Mouse (Mus musculus) cerebellum, adult 2 months (tissue): Measurements from ENCODE around the gene Kpnb1. TPM values are rescaled to one million over a fixed set of nuclear protein-coding genes. Genes with fewer than 3 reads are reported as not detected.

Experiments used
- DNase-seq, 2 experiments: peaks; one replicate each; pipeline ENCODE4 v3.0.0; 2021
- H3K27ac ChIP-seq: fragments of 200-500 bp; 2 replicates; pipeline ENCODE4 v1.5.1; 2012; ENCODE audit warnings: low read length, control low read depth, inconsistent platforms; ENCODE audit not compliant: insufficient read depth
- H3K27me3 ChIP-seq: fragments of 200-500 bp; 2 replicates; pipeline ENCODE4 v1.6.1; 2012; ENCODE audit warnings: inconsistent platforms, mild to moderate bottlenecking, low read length, moderate library complexity; ENCODE audit not compliant: control insufficient read depth, insufficient read depth
- H3K4me1 ChIP-seq: fragments of 200-500 bp; 2 replicates; pipeline ENCODE4 v1.6.1; 2011; ENCODE audit warnings: low read length; ENCODE audit not compliant: control insufficient read depth, insufficient read depth
- H3K4me3 ChIP-seq: fragments of 200-500 bp; replicated peaks from 2 replicates; pipeline ENCODE3; 2011; ENCODE audit warnings: mild to moderate bottlenecking, low read depth, low read length, control low read depth; ENCODE audit not compliant: insufficient read depth
- CTCF ChIP-seq: fragments of 200-500 bp; IDR thresholded peaks from 2 replicates; pipeline ENCODE4 v1.5.1; 2011; ENCODE audit warnings: low read depth, mild to moderate bottlenecking, control low read depth, low read length, moderate library complexity, borderline replicate concordance; ENCODE audit not compliant: insufficient read depth
- POLR2A ChIP-seq: fragments of 200-500 bp; IDR thresholded peaks from 2 replicates; pipeline ENCODE4 v1.6.1; 2011; ENCODE audit warnings: low read length, control low read depth, borderline replicate concordance; ENCODE audit not compliant: insufficient read depth
- WGBS: fragments of 180-500 bp; shearing (Covaris S2); methylation state at CpG from one replicate; pipeline ENCODE4 v1.1.7; 2018; 5-methylcytosine and 5-hydroxymethylcytosine counted together
- polyA plus RNA-seq: library from polyadenylated mRNA; depleted of rRNA; stranded (reverse); fragments of >200 nt; gene quantifications from 2 replicates; pipeline ENCODE4 v1.2.3, GENCODE M21; 2012

The Kpnb1 gene
- polyA plus RNA-seq, 1 experiment, result 82.0 TPM

DNA sequence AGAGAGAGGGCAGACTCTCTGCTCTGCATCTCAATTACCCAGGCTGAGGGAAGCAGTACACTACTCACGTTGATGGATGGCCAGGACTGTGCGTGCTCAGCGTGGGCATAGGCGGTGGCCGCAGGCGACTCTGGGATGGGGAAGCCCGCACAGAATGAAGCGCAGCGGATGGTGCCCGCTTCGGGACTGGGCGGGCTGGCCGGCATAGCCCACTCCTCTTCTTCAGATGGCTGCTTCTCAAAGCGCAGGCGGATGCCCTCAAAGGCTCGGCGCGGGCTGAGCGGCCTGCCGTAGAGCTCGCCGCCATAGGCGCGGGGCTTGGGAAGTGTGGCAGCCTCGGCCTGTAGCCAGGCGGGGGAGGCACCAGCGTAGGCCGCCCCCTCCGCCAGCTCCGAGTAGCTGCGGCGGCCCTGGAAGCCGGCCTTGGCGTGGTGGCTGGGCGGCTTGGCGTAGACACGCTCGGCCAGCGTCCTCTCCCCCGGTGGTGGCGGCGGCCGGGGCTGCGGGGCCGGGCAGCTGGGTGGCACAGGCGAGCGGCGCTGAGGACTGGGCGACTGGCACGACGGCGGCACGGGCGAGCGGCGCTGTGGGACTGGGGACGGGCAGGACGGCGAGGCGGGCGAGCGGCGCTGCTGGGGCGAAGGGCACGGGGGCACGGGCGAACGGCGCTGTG, 49.0 kb downstream of the Kpnb1 start:
- 0 out of 2 replicates have a peak, but pooled peaks cover 3% of the 10 kb centered on the region for H3K4me1 ChIP-seq
- WGBS, result 19% methylated on average over 69 of the region's 69 CpGs
- H3K27me3 ChIP-seq, result no peaks in the 10 kb centered on the region
- peak overlapping the region; percentile 25; the same call in 1 of the 2 replicates for H3K27ac ChIP-seq
- peak overlapping the region; percentile 42 for H3K4me3 ChIP-seq
- DNase-seq, result peak; percentile 63 to 71
- TF ChIP-seq POLR2A (no peak), CTCF (no peak)

DNA sequence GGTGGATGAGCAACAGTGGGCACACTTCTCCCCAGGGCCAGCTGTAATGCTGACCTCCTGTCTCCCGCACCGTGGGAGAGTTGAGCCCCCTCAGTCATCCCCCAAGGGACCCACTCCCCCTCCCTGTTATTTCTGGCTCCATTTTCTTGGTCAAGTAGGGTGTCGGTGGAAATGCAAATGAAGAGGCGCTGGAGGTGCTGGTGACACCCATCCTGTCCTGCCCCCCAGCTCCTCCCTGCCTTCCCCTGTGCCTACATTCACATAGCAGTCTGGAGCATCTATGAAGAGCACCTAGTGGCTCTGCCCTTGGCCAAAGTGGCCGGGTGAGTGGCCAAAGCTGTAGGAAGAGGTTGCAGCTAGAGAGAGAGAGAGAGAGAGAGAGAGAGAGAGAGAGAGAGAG, 54.4 kb downstream of the Kpnb1 start:
- Histone ChIP-seq H3K27me3 (no peaks in the 10 kb centered on the region), H3K4me3 (no peak overlapping the region), H3K4me1 (0 out of 2 replicates have a peak, but pooled peaks cover under 1% of the 10 kb centered on the region), H3K27ac (no peak overlapping the region)
- TF ChIP-seq POLR2A, result no peak
- no peak for TF ChIP-seq CTCF
- WGBS, result 54% methylated on average over 5 of the region's 5 CpGs
- no peak for DNase-seq

DNA sequence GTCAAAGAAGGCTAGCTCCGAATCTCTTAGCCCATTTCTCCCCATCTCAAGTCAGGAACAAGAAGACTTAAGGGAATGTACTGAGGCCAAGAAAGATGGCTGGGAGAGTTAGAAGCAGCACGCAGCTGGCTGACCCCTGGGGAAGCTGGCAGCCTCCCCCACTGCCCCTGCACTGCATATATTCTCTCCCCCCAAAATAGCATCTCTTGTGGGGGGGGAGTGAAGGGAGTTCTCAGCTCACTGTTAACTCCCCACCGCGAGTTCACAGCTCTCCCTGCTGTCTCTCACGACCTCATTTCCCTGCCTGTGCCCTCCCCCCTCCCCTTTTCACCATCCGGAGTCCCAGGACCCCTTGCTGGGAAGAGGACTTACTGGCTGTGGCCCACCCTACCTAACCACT, 55.5 kb downstream of the Kpnb1 start:
- no peak for TF ChIP-seq POLR2A
- TF ChIP-seq CTCF, result no peak
- H3K4me1 ChIP-seq, result no peaks in the 10 kb centered on the region
- H3K27ac ChIP-seq, result no peak overlapping the region
- no peak overlapping the region for H3K4me3 ChIP-seq
- H3K27me3 ChIP-seq, result no peaks in the 10 kb centered on the region
- no peak for DNase-seq
- 33% methylated on average over 6 of the region's 6 CpGs for WGBS

DNA sequence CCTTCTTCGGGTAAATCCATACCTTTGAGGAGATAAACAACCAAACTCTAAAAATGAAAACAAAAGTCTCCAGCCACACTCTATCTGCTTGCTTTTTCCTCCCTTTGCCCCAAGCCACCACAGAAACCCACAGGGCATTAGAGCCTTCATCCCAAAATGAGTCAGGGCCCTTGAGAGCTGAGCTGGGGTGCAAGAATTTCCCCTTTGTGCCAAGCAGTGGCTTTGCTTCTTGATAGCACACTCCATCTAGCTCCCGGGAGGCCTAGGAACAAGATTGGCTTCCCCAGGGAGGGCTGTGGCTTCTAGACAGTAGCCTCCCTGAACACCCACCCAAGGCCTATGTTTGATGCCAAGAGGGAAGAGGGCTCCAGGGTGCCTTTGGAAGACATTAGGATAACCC, 56.0 kb downstream of the Kpnb1 start:
- 76% methylated on average over 2 of the region's 2 CpGs for WGBS
- H3K4me1 ChIP-seq, result no peaks in the 10 kb centered on the region
- no peak overlapping the region for H3K27ac ChIP-seq
- TF ChIP-seq CTCF, result no peak
- TF ChIP-seq POLR2A, result no peak
- H3K4me3 ChIP-seq, result no peak overlapping the region
- no peak for DNase-seq
- no peaks in the 10 kb centered on the region for H3K27me3 ChIP-seq

DNA sequence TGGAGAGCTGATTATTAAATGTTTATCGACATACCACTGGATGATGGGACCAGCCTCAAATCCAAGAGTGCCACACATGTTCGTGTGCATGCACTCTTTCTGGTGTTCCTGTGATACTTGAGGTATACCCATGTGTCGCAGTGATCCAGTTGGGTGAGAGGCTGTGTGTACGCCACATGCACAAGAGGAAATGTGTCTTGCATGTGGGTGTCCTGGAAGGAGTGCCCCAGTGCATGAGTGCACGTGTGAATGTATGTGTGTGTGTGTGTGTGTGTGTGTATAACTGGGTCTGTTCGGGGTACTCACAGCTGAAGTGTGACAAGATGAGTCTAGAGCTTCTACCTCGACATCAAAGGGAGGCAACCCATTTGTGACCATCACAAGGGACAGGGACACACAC, 57.4 kb downstream of the Kpnb1 start:
- no peaks in the 10 kb centered on the region for H3K4me1 ChIP-seq
- TF ChIP-seq POLR2A, result no peak
- no peak for TF ChIP-seq CTCF
- H3K27me3 ChIP-seq, result no peaks in the 10 kb centered on the region
- DNase-seq, result no peak
- WGBS, result 79% methylated on average over 7 of the region's 7 CpGs
- no peak overlapping the region for H3K27ac ChIP-seq
- H3K4me3 ChIP-seq, result no peak overlapping the region

DNA sequence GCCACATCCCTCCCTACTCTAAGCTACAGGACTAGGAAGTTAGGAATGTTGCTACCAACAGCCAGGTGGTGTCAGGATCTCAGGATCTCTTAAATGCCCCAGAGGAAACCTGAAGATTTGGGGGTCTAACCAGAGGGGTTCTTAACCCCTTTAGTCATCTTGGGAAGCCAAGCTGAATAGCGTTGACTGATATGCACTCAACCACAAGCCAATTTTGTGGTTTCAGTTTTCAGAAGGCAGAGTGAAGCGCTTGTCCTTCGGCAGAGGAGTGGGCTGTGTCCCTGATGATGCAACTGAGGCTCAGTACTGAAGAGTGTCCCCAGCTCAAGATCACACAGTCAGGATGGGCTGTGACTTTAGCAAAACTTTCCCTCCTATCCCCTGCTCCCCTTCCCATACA, 58.7 kb downstream of the Kpnb1 start:
- TF ChIP-seq POLR2A, result no peak
- TF ChIP-seq CTCF, result no peak

DNA sequence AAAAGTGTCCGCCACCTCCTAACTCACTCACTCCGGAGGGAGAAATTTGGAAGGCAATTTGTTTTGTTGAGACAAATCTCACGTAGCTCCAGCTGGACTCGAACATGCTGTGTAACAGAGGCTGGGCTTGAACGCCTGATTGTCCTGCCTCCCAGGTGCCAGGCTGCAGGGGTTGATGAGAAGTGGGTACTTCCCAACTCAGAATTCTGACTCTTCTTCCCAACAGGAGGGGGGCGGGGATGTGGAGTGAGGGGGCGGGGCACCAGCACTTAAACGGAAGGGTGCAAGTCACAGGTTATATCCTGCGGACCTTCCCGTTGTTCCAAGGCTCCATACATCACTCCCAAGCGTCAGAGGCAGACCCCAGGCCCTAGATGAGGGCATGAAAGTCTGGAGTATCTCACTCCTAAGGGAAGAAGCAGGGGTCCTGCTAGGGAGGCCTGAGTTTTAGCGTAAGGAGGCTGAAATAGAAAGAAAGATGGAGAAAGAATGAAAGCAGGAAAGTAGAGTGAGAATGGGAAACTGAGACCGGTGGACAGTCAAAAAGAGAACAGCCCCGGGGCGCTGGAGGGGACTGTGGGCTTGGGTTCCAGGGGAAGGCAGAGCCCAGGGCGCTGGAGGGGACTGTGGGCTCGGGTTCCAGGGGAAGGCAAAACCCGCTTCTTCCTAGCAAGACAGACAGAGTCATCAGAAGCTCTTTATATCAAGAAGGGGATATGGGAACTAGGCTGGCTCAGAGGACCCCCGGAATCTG, 60.0 kb downstream of the Kpnb1 start:
- peak overlapping the region; percentile 44 for H3K4me3 ChIP-seq
- TF ChIP-seq CTCF, result no peak
- no peak for TF ChIP-seq POLR2A
- no peaks in the 10 kb centered on the region for H3K4me1 ChIP-seq
- no peak overlapping the region for H3K27ac ChIP-seq
- no peak for DNase-seq
- H3K27me3 ChIP-seq, result no peaks in the 10 kb centered on the region
- WGBS, result 30% methylated on average over 19 of the region's 19 CpGs

More for the DNA sequence above, 58.7 kb downstream of the Kpnb1 start:
- no peak for DNase-seq
- Histone ChIP-seq H3K4me1 (no peaks in the 10 kb centered on the region), H3K27me3 (no peaks in the 10 kb centered on the region), H3K27ac (no peak overlapping the region), H3K4me3 (no peak overlapping the region)
- WGBS, result 85% methylated on average over 3 of the region's 3 CpGs
